Mouse (Mus musculus): ENCODE data around the gene Il19. TPM values are rescaled to one million over a fixed set of nuclear protein-coding genes. Genes with fewer than 3 reads are reported as not detected.

The Il19 gene
- polyA plus RNA-seq (2014; fragmentation: Nextera tagmentation; extraction: Ambion mirVana) = not detected in 2 replicates

DNA sequence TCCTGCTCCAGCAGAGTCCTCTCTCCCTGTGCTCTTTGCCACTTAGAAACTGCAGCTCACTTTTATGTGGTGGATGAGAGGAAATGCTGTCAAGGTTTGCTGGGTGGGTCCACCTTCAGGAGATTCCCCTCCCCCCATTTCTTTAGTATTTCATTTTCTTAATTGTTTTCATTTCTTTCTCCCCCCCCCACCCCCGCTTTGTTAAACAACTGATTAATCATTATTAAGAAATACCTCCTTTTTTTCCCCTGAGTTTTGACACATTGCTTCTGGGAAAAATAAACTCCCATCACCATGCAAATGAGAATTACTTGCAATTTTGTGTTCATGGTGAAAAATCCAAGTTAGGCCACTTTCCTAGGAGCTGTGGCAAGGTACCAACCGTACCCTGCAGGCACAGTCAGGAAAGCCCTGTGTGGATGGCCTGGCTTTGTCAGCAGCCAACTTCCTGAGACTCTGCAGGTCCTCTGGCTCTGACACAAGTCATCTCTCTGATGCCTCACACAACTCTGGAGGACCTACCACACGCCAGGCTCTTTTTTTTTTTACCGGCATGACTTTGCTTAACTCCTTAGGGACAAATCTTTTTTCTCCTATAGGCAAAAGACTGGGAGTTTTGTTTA is at the start of gene Il19:
Gene Il19, minus strand, starts transcription at position 51 of the 623 bp plus-strand sequence.
- no peaks in the 10 kb centered on the region for H3K9me3 ChIP-seq (ENCODE audit: control insufficient read depth, low read length)
- no peaks in the 10 kb centered on the region for H3K36me3 ChIP-seq (ENCODE audit: control insufficient read depth, insufficient read depth, low read length)
- H3K9ac ChIP-seq (ENCODE audit: low read length) = no peak within 1 kb of the TSS
- H3K4me3 ChIP-seq (ENCODE audit: low read depth, low read length) = no peak within 1 kb of the TSS
- H3K27ac ChIP-seq (ENCODE audit: low read depth) = no peak within 1 kb of the TSS
- ATAC-seq (replicated peaks; ENCODE audit: low FRiP score, low TSS enrichment, low read depth) = no peak
- DNase-seq (ENCODE audit: low spot score) = no peak
- WGBS = 43% methylated on average over 4 of the region's 4 CpGs
- no peak within 1 kb of the TSS for H3K4me2 ChIP-seq (ENCODE audit: low read length)
- no peaks in the 10 kb centered on the region for H3K27me3 ChIP-seq (replicated peaks; ENCODE audit: control insufficient read depth, insufficient read depth, low read length)
- H3K4me1 ChIP-seq (replicated peaks; ENCODE audit: control insufficient read depth, insufficient read depth, low read length) = peaks cover 14% of the 10 kb centered on the region; the same call in 1 of the 2 replicates

DNA sequence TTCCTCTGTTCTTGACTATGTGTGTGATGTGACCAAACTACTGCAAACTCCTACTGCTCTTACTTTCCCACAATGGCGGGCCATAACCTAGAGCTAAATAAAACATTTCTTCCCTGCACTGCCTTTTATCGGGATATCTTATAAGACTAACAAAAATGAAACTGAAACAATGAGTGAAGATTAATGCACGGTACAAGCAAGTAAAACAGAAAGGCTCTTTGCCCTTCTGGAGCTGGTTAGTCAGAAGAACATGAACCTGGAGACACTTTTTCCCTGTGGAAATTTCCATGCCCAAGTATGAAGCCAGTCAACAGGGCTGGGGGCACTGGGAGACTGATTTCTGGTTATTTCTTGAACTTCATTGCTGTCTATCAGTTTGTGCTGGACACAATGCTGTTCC is 49.4 kb upstream of the Il19 start:
- ATAC-seq (replicated peaks; ENCODE audit: low FRiP score, low TSS enrichment, low read depth) (no peak), DNase-seq (ENCODE audit: low spot score) (peak; percentile 4)
- Histone ChIP-seq H3K9me3 (ENCODE audit: control insufficient read depth, low read length) (no peaks in the 10 kb centered on the region), H3K27me3 (replicated peaks; ENCODE audit: control insufficient read depth, insufficient read depth, low read length) (no peaks in the 10 kb centered on the region), H3K4me3 (ENCODE audit: low read depth, low read length) (no peak overlapping the region), H3K36me3 (ENCODE audit: control insufficient read depth, insufficient read depth, low read length) (no peaks in the 10 kb centered on the region), H3K9ac (ENCODE audit: low read length) (no peak overlapping the region), H3K4me1 (replicated peaks; ENCODE audit: control insufficient read depth, insufficient read depth, low read length) (no peaks in the 10 kb centered on the region), H3K4me2 (ENCODE audit: low read length) (no peak overlapping the region), H3K27ac (ENCODE audit: low read depth) (no peak overlapping the region)
- 86% methylated on average over 3 of the region's 3 CpGs for WGBS

DNA sequence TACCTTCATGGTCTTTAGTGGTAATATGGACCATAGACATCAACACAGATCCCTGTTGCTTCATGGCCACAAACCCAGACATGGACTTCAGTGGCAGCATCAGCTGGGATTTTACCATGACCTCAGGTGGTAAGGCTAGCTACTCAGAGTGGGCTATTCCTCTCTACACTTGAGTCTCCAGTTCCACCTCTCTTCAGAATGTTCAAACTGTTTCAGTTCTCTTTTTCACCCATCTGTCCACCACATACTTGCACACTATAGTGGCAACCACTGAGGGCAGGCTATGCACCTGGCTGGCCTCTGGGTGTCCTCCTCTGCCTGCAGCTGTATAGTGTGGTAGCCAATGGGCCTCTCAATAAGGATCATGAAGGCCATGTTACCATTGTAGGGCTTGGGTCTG is 47.5 kb upstream of the Il19 start:
- Histone ChIP-seq H3K9ac (ENCODE audit: low read length) (no peak overlapping the region), H3K4me2 (ENCODE audit: low read length) (no peak overlapping the region), H3K36me3 (ENCODE audit: control insufficient read depth, insufficient read depth, low read length) (no peaks in the 10 kb centered on the region), H3K27ac (ENCODE audit: low read depth) (no peak overlapping the region), H3K27me3 (replicated peaks; ENCODE audit: control insufficient read depth, insufficient read depth, low read length) (no peaks in the 10 kb centered on the region), H3K4me3 (ENCODE audit: low read depth, low read length) (no peak overlapping the region), H3K9me3 (ENCODE audit: control insufficient read depth, low read length) (no peaks in the 10 kb centered on the region), H3K4me1 (replicated peaks; ENCODE audit: control insufficient read depth, insufficient read depth, low read length) (no peaks in the 10 kb centered on the region)
- no peak for ATAC-seq (replicated peaks; ENCODE audit: low FRiP score, low TSS enrichment, low read depth)
- DNase-seq (ENCODE audit: low spot score) = no peak

DNA sequence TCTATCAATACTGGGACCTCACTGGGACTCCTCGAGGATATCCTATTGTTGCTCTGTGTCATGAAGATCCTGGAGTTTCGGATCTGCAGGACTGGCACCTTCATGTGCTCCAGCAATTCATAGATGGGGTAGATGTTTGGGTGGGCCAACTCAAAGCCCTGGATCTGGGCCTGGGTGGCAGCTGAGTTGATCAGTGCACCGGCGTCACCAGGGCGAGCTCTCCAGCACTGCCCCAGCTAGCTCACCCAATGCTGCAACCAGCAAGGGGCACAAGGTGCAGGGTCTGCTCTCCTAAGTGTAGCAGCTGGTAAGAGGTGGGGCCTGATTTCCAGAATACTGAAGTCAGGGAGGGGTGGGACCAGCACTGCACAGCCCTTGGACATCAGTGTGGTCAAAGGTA is 47.1 kb upstream of the Il19 start:
- no peaks in the 10 kb centered on the region for H3K27me3 ChIP-seq (replicated peaks; ENCODE audit: control insufficient read depth, insufficient read depth, low read length)
- no peak overlapping the region for H3K9ac ChIP-seq (ENCODE audit: low read length)
- no peaks in the 10 kb centered on the region for H3K4me1 ChIP-seq (replicated peaks; ENCODE audit: control insufficient read depth, insufficient read depth, low read length)
- H3K4me3 ChIP-seq (ENCODE audit: low read depth, low read length) = no peak overlapping the region
- H3K9me3 ChIP-seq (ENCODE audit: control insufficient read depth, low read length) = no peaks in the 10 kb centered on the region
- WGBS = 93% methylated on average over 5 of the region's 5 CpGs
- no peaks in the 10 kb centered on the region for H3K36me3 ChIP-seq (ENCODE audit: control insufficient read depth, insufficient read depth, low read length)
- no peak overlapping the region for H3K4me2 ChIP-seq (ENCODE audit: low read length)
- peak; percentile 21 for DNase-seq (ENCODE audit: low spot score)
- ATAC-seq (replicated peaks; ENCODE audit: low FRiP score, low TSS enrichment, low read depth) = no peak
- no peak overlapping the region for H3K27ac ChIP-seq (ENCODE audit: low read depth)

DNA sequence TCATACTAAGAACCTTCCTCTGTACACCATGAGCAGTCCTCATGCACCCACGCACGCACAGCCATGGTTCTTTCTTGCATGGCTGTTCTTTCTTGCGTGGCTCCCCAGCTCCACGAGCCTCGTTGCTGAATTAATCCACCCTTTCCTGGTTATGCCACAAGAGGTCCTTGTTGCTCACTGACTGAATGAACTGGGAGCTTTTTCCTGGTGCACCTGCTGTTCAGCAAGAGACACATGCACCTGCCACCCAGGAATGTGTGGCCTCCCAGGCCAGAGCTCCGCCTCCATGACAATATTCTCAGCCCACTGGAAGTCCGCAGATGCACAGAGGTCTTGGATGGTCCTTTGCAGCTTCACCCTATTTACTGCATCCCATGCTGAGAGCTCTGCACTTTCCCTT is 44.5 kb upstream of the Il19 start:
- H3K9ac ChIP-seq (ENCODE audit: low read length) = no peak overlapping the region
- 52% methylated on average over 7 of the region's 7 CpGs for WGBS
- no peak overlapping the region for H3K27ac ChIP-seq (ENCODE audit: low read depth)
- no peaks in the 10 kb centered on the region for H3K27me3 ChIP-seq (replicated peaks; ENCODE audit: control insufficient read depth, insufficient read depth, low read length)
- peak; percentile 49 for DNase-seq (ENCODE audit: low spot score)
- H3K4me2 ChIP-seq (ENCODE audit: low read length) = no peak overlapping the region
- ATAC-seq (replicated peaks; ENCODE audit: low FRiP score, low TSS enrichment, low read depth) = 0 out of 2 replicates have a peak, but pooled peaks have one; percentile 12
- no peaks in the 10 kb centered on the region for H3K4me1 ChIP-seq (replicated peaks; ENCODE audit: control insufficient read depth, insufficient read depth, low read length)
- H3K36me3 ChIP-seq (ENCODE audit: control insufficient read depth, insufficient read depth, low read length) = no peaks in the 10 kb centered on the region
- H3K9me3 ChIP-seq (ENCODE audit: control insufficient read depth, low read length) = no peaks in the 10 kb centered on the region
- H3K4me3 ChIP-seq (ENCODE audit: low read depth, low read length) = no peak overlapping the region

DNA sequence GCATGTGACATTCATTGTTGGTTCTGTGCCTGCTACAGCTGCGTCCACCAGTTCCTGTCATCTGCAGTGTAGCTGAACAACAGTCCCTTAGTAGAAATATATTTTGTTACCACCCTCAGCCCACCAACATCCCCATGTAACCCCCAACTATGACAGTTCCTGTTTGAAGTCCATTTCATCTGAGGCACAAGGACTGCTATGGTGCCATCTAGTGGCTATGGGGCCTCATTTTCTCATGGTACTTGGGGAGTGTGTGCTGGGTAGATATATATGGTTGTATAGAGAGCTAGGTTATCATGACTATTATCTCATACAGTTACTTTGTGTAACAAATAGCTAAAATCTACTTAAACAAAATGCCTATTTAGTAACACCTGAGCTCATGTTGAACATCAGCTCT is 39.5 kb upstream of the Il19 start:
- WGBS = 30% methylated on average over 1 of the region's 1 CpGs
- Histone ChIP-seq H3K4me2 (ENCODE audit: low read length) (no peak overlapping the region), H3K27me3 (replicated peaks; ENCODE audit: control insufficient read depth, insufficient read depth, low read length) (no peaks in the 10 kb centered on the region), H3K36me3 (ENCODE audit: control insufficient read depth, insufficient read depth, low read length) (no peaks in the 10 kb centered on the region), H3K9me3 (ENCODE audit: control insufficient read depth, low read length) (no peaks in the 10 kb centered on the region), H3K4me3 (ENCODE audit: low read depth, low read length) (no peak overlapping the region), H3K27ac (ENCODE audit: low read depth) (no peak overlapping the region), H3K4me1 (replicated peaks; ENCODE audit: control insufficient read depth, insufficient read depth, low read length) (no peaks in the 10 kb centered on the region), H3K9ac (ENCODE audit: low read length) (no peak overlapping the region)
- ATAC-seq (replicated peaks; ENCODE audit: low FRiP score, low TSS enrichment, low read depth) = no peak
- peak; percentile 65 for DNase-seq (ENCODE audit: low spot score)

DNA sequence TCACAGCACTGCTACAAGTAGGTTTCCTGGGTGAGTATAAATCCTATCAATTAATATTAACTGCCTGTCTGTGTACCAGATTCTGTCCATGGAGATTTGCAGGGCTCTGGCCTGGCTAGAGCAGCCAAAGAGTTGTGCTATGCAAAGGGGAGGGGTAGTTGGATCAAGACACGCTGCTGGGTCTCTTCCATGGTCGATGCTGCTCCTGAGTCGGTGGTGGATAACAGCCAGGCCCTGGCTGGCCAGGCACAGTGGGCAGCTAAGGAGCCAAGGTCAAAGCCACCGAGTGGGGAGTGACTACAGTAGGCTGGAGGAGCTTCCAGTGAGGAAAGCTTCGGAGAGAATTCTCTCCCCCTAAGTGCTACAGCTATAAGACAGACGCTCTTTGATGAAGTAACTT is 24.0 kb upstream of the Il19 start:
- ATAC-seq (replicated peaks; ENCODE audit: low FRiP score, low TSS enrichment, low read depth) = no peak
- Histone ChIP-seq H3K4me2 (ENCODE audit: low read length) (no peak overlapping the region), H3K9me3 (ENCODE audit: control insufficient read depth, low read length) (no peaks in the 10 kb centered on the region), H3K9ac (ENCODE audit: low read length) (no peak overlapping the region), H3K27ac (ENCODE audit: low read depth) (no peak overlapping the region), H3K4me3 (ENCODE audit: low read depth, low read length) (no peak overlapping the region), H3K4me1 (replicated peaks; ENCODE audit: control insufficient read depth, insufficient read depth, low read length) (no peaks in the 10 kb centered on the region), H3K27me3 (replicated peaks; ENCODE audit: control insufficient read depth, insufficient read depth, low read length) (no peaks in the 10 kb centered on the region), H3K36me3 (ENCODE audit: control insufficient read depth, insufficient read depth, low read length) (no peaks in the 10 kb centered on the region)
- WGBS = 70% methylated on average over 6 of the region's 6 CpGs
- DNase-seq (ENCODE audit: low spot score) = no peak

DNA sequence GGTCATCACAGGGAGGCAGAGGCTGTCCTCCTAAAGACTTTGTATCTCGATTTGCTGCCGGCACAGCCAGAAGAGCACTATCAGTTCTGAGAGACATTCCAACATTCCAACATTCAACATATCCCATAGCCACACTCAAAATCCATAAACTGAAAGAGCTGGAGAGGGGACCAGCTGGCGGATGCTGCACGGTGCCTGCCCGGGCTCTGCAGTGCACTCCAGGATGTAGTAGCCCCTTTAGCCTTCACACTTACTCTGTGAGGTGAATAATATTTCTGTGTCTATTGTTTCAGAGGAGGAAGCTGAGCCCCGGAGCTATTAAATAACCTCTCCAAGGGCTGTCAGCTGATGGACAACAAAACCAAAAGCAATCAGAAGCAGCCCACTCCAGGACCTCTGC is 7.0 kb upstream of the Il19 start:
- no peaks in the 10 kb centered on the region for H3K9me3 ChIP-seq (ENCODE audit: control insufficient read depth, low read length)
- peaks cover 2% of the 10 kb centered on the region; the same call in 1 of the 2 replicates for H3K4me1 ChIP-seq (replicated peaks; ENCODE audit: control insufficient read depth, insufficient read depth, low read length)
- H3K27ac ChIP-seq (ENCODE audit: low read depth) = no peak overlapping the region
- no peak overlapping the region for H3K9ac ChIP-seq (ENCODE audit: low read length)
- DNase-seq (ENCODE audit: low spot score) = no peak
- no peak for ATAC-seq (replicated peaks; ENCODE audit: low FRiP score, low TSS enrichment, low read depth)
- 31% methylated on average over 6 of the region's 6 CpGs for WGBS
- no peak overlapping the region for H3K4me3 ChIP-seq (ENCODE audit: low read depth, low read length)
- no peak overlapping the region for H3K4me2 ChIP-seq (ENCODE audit: low read length)
- H3K36me3 ChIP-seq (ENCODE audit: control insufficient read depth, insufficient read depth, low read length) = no peaks in the 10 kb centered on the region
- H3K27me3 ChIP-seq (replicated peaks; ENCODE audit: control insufficient read depth, insufficient read depth, low read length) = no peaks in the 10 kb centered on the region

DNA sequence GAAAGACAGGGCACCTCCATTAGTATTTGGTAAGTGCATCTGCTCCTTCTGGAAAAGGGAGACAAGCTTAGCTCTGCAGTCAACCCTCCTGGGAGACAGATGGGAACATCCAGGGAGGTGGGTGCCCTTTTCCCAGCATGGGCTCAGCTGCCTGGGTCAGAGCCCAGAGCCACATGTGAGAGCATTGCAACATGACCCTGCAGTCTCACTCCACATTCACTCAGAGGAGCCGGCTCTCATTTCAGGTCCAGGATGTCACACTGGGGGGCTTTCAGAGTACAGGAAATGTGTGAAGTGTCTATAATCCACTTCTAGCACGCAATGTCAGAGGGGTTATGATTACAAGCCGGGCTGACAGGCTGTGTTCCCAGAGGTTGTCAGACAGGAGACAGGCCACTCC is 1.9 kb upstream of the Il19 start:
- ATAC-seq (replicated peaks; ENCODE audit: low FRiP score, low TSS enrichment, low read depth) = no peak
- Histone ChIP-seq H3K36me3 (ENCODE audit: control insufficient read depth, insufficient read depth, low read length) (no peaks in the 10 kb centered on the region), H3K9ac (ENCODE audit: low read length) (no peak overlapping the region), H3K4me2 (ENCODE audit: low read length) (no peak overlapping the region), H3K27ac (ENCODE audit: low read depth) (no peak overlapping the region), H3K4me3 (ENCODE audit: low read depth, low read length) (no peak overlapping the region), H3K9me3 (ENCODE audit: control insufficient read depth, low read length) (no peaks in the 10 kb centered on the region), H3K4me1 (replicated peaks; ENCODE audit: control insufficient read depth, insufficient read depth, low read length) (peaks cover 14% of the 10 kb centered on the region; the same call in 1 of the 2 replicates), H3K27me3 (replicated peaks; ENCODE audit: control insufficient read depth, insufficient read depth, low read length) (no peaks in the 10 kb centered on the region)
- 28% methylated on average over 3 of the region's 3 CpGs for WGBS
- DNase-seq (ENCODE audit: low spot score) = no peak
